Mouse (Mus musculus) ES-Bruce4 (cell line): ENCODE results near the gene Pygm. TPM values are rescaled to one million over a fixed set of nuclear protein-coding genes. Genes with fewer than 3 reads are reported as not detected.

ENCODE experiments used
- H3K27ac ChIP-seq: 2 replicates; pipeline ENCODE4 v1.5.1; 2012; ENCODE audit warnings: low read length, inconsistent platforms; ENCODE audit not compliant: insufficient read depth
- H3K27me3 ChIP-seq: 2 replicates; pipeline ENCODE4 v1.6.1; 2012; ENCODE audit warnings: mild to moderate bottlenecking, low read length, inconsistent platforms; ENCODE audit not compliant: control insufficient read depth, poor library complexity, insufficient read depth, severe bottlenecking
- H3K36me3 ChIP-seq: 2 replicates; pipeline ENCODE4 v1.6.1; 2012; ENCODE audit warnings: inconsistent platforms, mild to moderate bottlenecking, low read length, moderate library complexity; ENCODE audit not compliant: control insufficient read depth, poor library complexity, insufficient read depth, severe bottlenecking
- H3K4me1 ChIP-seq: one replicate; pipeline ENCODE4 v1.8.1; 2011; ENCODE audit warnings: low read length; ENCODE audit not compliant: control insufficient read depth, insufficient read depth
- H3K4me3 ChIP-seq: 2 replicates; pipeline ENCODE4 v1.5.1; 2011; ENCODE audit warnings: low read depth, mild to moderate bottlenecking, low read length
- H3K9ac ChIP-seq: 2 replicates; pipeline ENCODE4 v1.6.1; 2012; ENCODE audit warnings: low read depth, mild to moderate bottlenecking, inconsistent platforms; ENCODE audit not compliant: poor library complexity, severe bottlenecking
- H3K9me3 ChIP-seq: replicated peaks from 2 replicates; pipeline ENCODE4 v1.6.1; 2012; ENCODE audit warnings: mild to moderate bottlenecking, low read length, inconsistent platforms; ENCODE audit not compliant: control insufficient read depth, poor library complexity, insufficient read depth, severe bottlenecking
- CTCF ChIP-seq: IDR thresholded peaks from one replicate; pipeline ENCODE4 v1.8.1; 2011; ENCODE audit warnings: low read depth, low read length
- EP300 ChIP-seq: IDR thresholded peaks from 2 replicates; pipeline ENCODE4 v1.6.1; 2011; ENCODE audit warnings: low read depth, low read length; ENCODE audit not compliant: insufficient read depth
- POLR2A ChIP-seq: IDR thresholded peaks from one replicate; pipeline ENCODE4 v1.8.1; 2011; ENCODE audit warnings: low read length; ENCODE audit not compliant: insufficient read depth
- polyA plus RNA-seq: library from polyadenylated mRNA; stranded (reverse); fragments of >200 nt; gene quantifications from 2 replicates; pipeline ENCODE4 v1.2.4, GENCODE M21; 2011; ENCODE audit warnings: low read depth; ENCODE audit not compliant: missing spikeins, insufficient read depth, insufficient read length

The Pygm gene
- polyA plus RNA-seq, 1 experiment: 4.1 TPM

DNA sequence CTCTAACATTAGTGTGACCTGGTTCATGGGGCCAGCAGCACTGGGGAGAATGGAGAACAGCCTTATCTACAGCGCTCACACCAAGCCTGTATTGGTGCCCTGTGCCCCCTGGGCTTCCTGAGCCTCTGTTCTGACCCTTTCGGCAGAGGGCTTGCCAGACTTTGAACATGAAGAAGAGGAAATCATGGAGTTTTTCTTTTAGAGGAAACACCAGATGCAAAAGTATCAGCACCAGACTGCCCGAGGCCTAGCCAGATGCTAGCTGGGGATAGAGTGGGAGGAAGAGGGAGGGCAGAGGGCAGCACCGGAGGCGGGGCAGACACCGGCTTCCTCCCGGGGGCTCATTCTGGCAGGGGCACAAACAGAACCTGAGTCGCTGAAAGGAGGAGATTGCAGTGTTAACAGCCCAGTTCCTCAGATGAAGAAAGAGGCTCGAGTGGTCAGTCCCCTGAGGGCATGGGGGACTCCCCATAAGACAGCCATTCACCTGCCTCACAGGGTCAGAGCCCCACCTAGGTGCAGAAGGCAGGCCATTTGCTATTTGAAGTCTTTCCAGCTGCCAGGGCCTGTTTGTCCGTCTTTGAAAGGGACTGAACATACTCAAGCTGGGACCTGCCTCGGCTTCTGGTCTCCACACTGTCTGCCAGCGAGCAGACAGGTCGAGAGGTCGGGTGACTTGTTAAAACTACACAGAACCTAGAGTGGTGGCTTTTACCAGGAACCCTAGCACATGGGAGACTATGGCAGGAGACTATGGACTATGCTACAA lies 34.8 kb upstream of the Pygm start:
- Histone ChIP-seq H3K27ac (no peak overlapping the region), H3K4me3 (no peak overlapping the region), H3K9me3 (no peaks in the 10 kb centered on the region), H3K27me3 (no peaks in the 10 kb centered on the region), H3K4me1 (no peaks in the 10 kb centered on the region), H3K9ac (no peak overlapping the region), H3K36me3 (no peaks in the 10 kb centered on the region)
- TF ChIP-seq CTCF: no peak
- TF ChIP-seq POLR2A: no peak
- TF ChIP-seq EP300: no peak

DNA sequence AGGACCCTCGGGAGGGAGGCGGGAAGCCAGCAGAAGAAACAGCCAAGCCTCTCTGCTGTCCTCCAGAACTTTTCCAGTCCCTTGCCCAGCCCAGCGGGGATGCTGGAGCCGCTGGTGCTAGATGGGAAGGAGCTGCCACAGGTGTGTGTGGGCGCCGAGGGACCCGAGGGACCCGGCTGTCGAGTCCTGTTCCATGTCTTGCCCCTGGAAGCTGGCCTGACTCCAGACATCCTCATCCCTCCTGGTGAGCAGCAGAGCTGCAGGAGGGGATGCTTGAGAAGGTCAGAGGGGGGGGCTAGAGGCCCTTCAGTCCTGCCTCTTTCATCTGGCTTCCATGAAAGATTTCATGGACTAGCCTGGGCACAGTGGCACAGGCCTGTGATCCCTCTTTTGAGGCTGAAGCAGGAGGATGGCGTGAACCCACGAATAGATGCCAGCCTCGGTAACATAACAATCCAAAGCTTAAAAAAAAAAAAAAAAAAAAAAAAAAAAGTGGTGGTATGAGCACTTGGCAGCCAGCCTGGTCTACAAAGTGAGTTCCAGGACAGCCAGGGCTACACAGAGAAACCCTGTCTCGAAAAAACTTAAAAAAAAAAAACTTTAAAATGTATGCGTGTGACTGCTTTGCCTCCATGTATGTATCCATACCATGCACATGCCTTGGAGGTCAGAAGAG lies 32.6 kb upstream of the Pygm start:
- Histone ChIP-seq H3K9ac (no peak overlapping the region), H3K27ac (no peak overlapping the region), H3K36me3 (no peaks in the 10 kb centered on the region), H3K4me1 (no peaks in the 10 kb centered on the region), H3K9me3 (no peaks in the 10 kb centered on the region), H3K27me3 (no peaks in the 10 kb centered on the region), H3K4me3 (no peak overlapping the region)
- TF ChIP-seq POLR2A: no peak
- no peak for TF ChIP-seq CTCF
- no peak for TF ChIP-seq EP300

DNA sequence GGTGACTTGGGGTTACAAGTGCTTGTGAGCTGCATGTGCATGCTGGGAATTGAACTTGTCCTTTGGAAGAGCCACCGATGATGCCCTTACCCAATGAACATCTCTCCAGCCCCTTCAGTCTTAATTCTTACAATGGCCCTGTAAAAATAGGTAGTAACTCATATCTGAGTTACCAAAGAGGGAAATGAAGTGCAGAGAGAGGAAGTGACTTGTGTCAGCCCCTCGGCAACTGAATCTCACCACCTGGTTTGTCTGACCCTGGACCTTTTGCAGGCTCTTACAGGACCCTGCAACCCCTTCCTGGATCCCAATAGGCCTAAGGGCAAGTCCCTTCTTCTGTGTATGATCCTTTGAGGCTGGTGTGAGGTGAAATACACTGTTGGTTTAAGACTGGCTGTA lies 32.1 kb upstream of the Pygm start:
- no peak overlapping the region for H3K9ac ChIP-seq
- TF ChIP-seq POLR2A: no peak
- no peak for TF ChIP-seq EP300
- no peak overlapping the region for H3K4me3 ChIP-seq
- H3K4me1 ChIP-seq: no peaks in the 10 kb centered on the region
- no peak overlapping the region for H3K27ac ChIP-seq
- no peaks in the 10 kb centered on the region for H3K36me3 ChIP-seq
- H3K27me3 ChIP-seq: no peaks in the 10 kb centered on the region
- no peaks in the 10 kb centered on the region for H3K9me3 ChIP-seq

DNA sequence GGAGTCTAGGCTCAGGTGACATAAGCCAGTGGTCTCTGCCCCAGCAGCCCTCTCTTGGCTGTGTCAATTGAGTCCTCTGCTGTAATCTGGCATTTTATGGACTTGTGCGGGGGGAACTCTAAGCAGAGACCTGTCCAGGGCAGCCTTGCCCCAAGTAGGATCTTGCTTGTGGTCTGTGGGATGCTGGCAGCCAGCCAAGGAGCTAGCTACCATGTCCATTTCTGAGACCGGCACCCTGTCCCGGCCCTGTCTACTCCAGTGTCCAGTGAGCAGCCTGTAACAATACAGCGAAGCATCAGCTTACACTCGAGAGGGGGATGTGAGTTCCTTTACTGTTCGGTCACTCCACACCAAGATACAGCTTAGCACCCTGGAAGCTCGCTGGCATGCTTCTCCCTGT lies 30.2 kb upstream of the Pygm start:
- H3K27ac ChIP-seq: no peak overlapping the region
- no peak overlapping the region for H3K9ac ChIP-seq
- no peaks in the 10 kb centered on the region for H3K36me3 ChIP-seq
- H3K4me1 ChIP-seq: no peaks in the 10 kb centered on the region
- H3K4me3 ChIP-seq: no peak overlapping the region
- no peaks in the 10 kb centered on the region for H3K9me3 ChIP-seq
- TF ChIP-seq POLR2A (no peak), EP300 (no peak), CTCF (no peak)
- H3K27me3 ChIP-seq: no peaks in the 10 kb centered on the region

DNA sequence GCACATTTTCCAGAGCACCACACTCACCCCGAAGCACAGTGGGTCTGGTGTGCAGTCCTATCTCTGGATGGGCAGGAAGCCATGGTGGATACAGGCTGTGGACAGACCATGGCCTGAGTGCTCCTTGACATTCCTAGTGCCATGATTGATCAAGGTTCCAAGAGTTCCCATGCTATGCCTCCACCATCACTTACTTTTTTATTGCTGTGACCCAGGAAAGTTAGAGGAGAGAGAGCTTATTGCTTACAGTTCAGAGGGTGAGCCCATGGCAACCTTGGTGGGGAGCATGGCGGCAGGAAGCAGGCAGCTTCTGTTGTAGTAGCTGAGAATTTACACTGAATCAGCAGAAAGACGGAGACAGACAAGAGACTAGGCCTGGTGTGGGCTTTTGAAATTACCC lies 22.9 kb upstream of the Pygm start:
- Histone ChIP-seq H3K27ac (no peak overlapping the region), H3K9me3 (no peaks in the 10 kb centered on the region), H3K9ac (no peak overlapping the region), H3K36me3 (peaks cover 18% of the 10 kb centered on the region), H3K4me1 (no peaks in the 10 kb centered on the region), H3K27me3 (no peaks in the 10 kb centered on the region), H3K4me3 (no peak overlapping the region)
- TF ChIP-seq POLR2A (no peak), EP300 (no peak), CTCF (no peak)

DNA sequence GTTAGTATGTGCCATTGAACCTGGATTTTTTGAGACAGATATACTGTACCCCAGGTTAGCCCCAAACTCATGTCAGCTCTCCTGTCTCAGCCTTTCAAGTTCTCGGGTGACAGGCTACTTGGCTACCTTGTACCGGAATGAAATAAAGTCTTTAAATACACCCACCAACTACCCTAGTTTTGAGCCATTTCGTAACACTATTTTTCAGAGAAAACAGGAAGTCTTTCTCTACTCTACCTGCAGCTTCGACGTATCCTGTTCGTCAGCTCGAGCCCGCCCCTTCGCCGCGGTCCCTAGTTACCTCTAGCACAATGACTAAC lies 21.1 kb upstream of the Pygm start:
- Histone ChIP-seq H3K27ac (peak overlapping the region; percentile 14; the same call in 1 of the 2 replicates), H3K9me3 (no peaks in the 10 kb centered on the region), H3K4me1 (no peaks in the 10 kb centered on the region), H3K4me3 (peak overlapping the region; percentile 53), H3K27me3 (no peaks in the 10 kb centered on the region), H3K9ac (peak overlapping the region; percentile 36), H3K36me3 (peaks cover 34% of the 10 kb centered on the region)
- TF ChIP-seq EP300 (no peak), CTCF (no peak), POLR2A (no peak)
